Mouse (Mus musculus): ENCODE results near the gene Ghr.

GRCm38 (mm10) chr15:3584361-3584760 is 1.1 kb upstream of the Ghr start:
- TF ChIP-seq CTCF (IDR thresholded peaks at IDR 0.05; ENCODE audit: extremely low read depth, insufficient read length, insufficient replicate concordance, low read depth, low read length) (no peak), POLR2A (IDR thresholded peaks at IDR 0.05; ENCODE audit: low read depth, low read length) (no peak)

All from small intestine, adult 2 months (tissue).